Mouse (Mus musculus) lung, postnatal 36 days (tissue): ENCODE data around the gene Arrdc2.

Experiments used
- DNase-seq: peaks from one replicate; pipeline ENCODE4 v3.0.0; 2022; ENCODE audit warnings: mixed read lengths

The Arrdc2 gene

GRCm38 (mm10) chr8:70863956-70864711 is 24.6 kb upstream of the Arrdc2 start:
- no peak for DNase-seq

GRCm38 (mm10) chr8:70862824-70863641 is 23.5 kb upstream of the Arrdc2 start, which contains the start of gene Kcnn1:
Kcnn1 (minus strand) TSS chr8:70863258.
- no peak for DNase-seq

GRCm38 (mm10) chr8:70857516-70857915 is 18.0 kb upstream of the Arrdc2 start:
- no peak for DNase-seq

- DNase-seq: peak; percentile 79
Observed at GRCm38 (mm10) chr8:70856541-70857197, 17.1 kb upstream of the Arrdc2 start.

- no peak for DNase-seq
Observed at GRCm38 (mm10) chr8:70856028-70856427, 16.5 kb upstream of the Arrdc2 start.

GRCm38 (mm10) chr8:70853863-70854262 is 14.3 kb upstream of the Arrdc2 start:
- DNase-seq: peak; percentile 45

GRCm38 (mm10) chr8:70852595-70853231 is 13.2 kb upstream of the Arrdc2 start:
- no peak for DNase-seq

- no peak for DNase-seq
Observed at GRCm38 (mm10) chr8:70851837-70852236, 12.3 kb upstream of the Arrdc2 start.

GRCm38 (mm10) chr8:70850947-70851346 is 11.4 kb upstream of the Arrdc2 start:
- DNase-seq: no peak

- no peak for DNase-seq
Observed at GRCm38 (mm10) chr8:70850132-70850845, 10.8 kb upstream of the Arrdc2 start.

- DNase-seq: no peak
Observed at GRCm38 (mm10) chr8:70849333-70849990, 9.9 kb upstream of the Arrdc2 start.

- DNase-seq: no peak
Observed at GRCm38 (mm10) chr8:70846371-70847154, 7.0 kb upstream of the Arrdc2 start.

- DNase-seq: no peak
Observed at GRCm38 (mm10) chr8:70845108-70845507, 5.6 kb upstream of the Arrdc2 start.

- DNase-seq: peak; percentile 95
Observed at GRCm38 (mm10) chr8:70844523-70844922, 5.0 kb upstream of the Arrdc2 start.

- DNase-seq: no peak
Observed at GRCm38 (mm10) chr8:70843941-70844340, 4.4 kb upstream of the Arrdc2 start.

- DNase-seq: no peak
Observed at GRCm38 (mm10) chr8:70843214-70843773, 3.8 kb upstream of the Arrdc2 start.

- no peak for DNase-seq
Observed at GRCm38 (mm10) chr8:70842484-70842883, 3.0 kb upstream of the Arrdc2 start.

- DNase-seq: peak; percentile 96
Observed at GRCm38 (mm10) chr8:70841147-70842072, 1.9 kb upstream of the Arrdc2 start.

GRCm38 (mm10) chr8:70840590-70840989 is 1.1 kb upstream of the Arrdc2 start:
- no peak for DNase-seq
